Mouse (Mus musculus): ENCODE data around the gene Vstm2b. TPM values are rescaled to one million over a fixed set of nuclear protein-coding genes. Genes with fewer than 3 reads are reported as not detected.
A peak's percentile ranks its signal among the peaks of the same experiment; 100 is the strongest.

The Vstm2b gene
- 7.7 and 9.0 TPM in 2 replicates for polyA plus RNA-seq (2014; fragmentation: Nextera tagmentation; extraction: Ambion mirVana)

GRCm38 (mm10) chr7:40898096-40898710 lies at the start of gene Vstm2b:
Gene Vstm2b, plus strand, starts transcription at chr7:40898328.
- no peak for DNase-seq (ENCODE audit: low spot score)
- WGBS, result 1% methylated on average over 27 of the region's 35 CpGs

GRCm38 (mm10) chr7:40856088-40856625 lies 42.0 kb upstream of the Vstm2b start:
- Histone ChIP-seq H3K9ac (replicated peaks; ENCODE audit: low read length) (no peak overlapping the region), H3K27ac (replicated peaks; ENCODE audit: low read depth, low read length) (no peak overlapping the region), H3K4me3 (ENCODE audit: low read depth, low read length) (no peak overlapping the region), H3K9me3 (replicated peaks; ENCODE audit: control insufficient read depth, low read length) (no peaks in the 10 kb centered on the region), H3K4me1 (ENCODE audit: control insufficient read depth, insufficient read depth, low read length) (no peaks in the 10 kb centered on the region), H3K4me2 (ENCODE audit: low read depth, low read length) (no peak overlapping the region), H3K36me3 (replicated peaks; ENCODE audit: control insufficient read depth, insufficient read depth, low read depth, low read length) (no peaks in the 10 kb centered on the region), H3K27me3 (ENCODE audit: control insufficient read depth, insufficient read depth, low read length) (no peaks in the 10 kb centered on the region)
- no peak for DNase-seq (ENCODE audit: low spot score)
- ATAC-seq (replicated peaks; ENCODE audit: insufficient number of reproducible peaks, low FRiP score, low TSS enrichment, low read depth), result no peak
- WGBS, result 88% methylated on average over 7 of the region's 7 CpGs

More at GRCm38 (mm10) chr7:40898096-40898710, at the start of gene Vstm2b:
- Histone ChIP-seq H3K36me3 (replicated peaks; ENCODE audit: control insufficient read depth, insufficient read depth, low read depth, low read length) (no peaks in the 10 kb centered on the region), H3K9ac (replicated peaks; ENCODE audit: low read length) (peak within 1 kb of the TSS; percentile 69), H3K4me1 (ENCODE audit: control insufficient read depth, insufficient read depth, low read length) (no peaks in the 10 kb centered on the region), H3K9me3 (replicated peaks; ENCODE audit: control insufficient read depth, low read length) (no peaks in the 10 kb centered on the region), H3K4me3 (ENCODE audit: low read depth, low read length) (peak within 1 kb of the TSS; percentile 64), H3K27me3 (ENCODE audit: control insufficient read depth, insufficient read depth, low read length) (peaks cover 35% of the 10 kb centered on the region), H3K4me2 (ENCODE audit: low read depth, low read length) (peak within 1 kb of the TSS; percentile 95), H3K27ac (replicated peaks; ENCODE audit: low read depth, low read length) (no peak within 1 kb of the TSS)
- peak; percentile 18 for ATAC-seq (replicated peaks; ENCODE audit: insufficient number of reproducible peaks, low FRiP score, low TSS enrichment, low read depth)

GRCm38 (mm10) chr7:40873380-40873990 lies 24.6 kb upstream of the Vstm2b start:
- H3K36me3 ChIP-seq (replicated peaks; ENCODE audit: control insufficient read depth, insufficient read depth, low read depth, low read length), result no peaks in the 10 kb centered on the region
- no peaks in the 10 kb centered on the region for H3K9me3 ChIP-seq (replicated peaks; ENCODE audit: control insufficient read depth, low read length)
- 48% methylated on average over 7 of the region's 7 CpGs for WGBS
- H3K4me1 ChIP-seq (ENCODE audit: control insufficient read depth, insufficient read depth, low read length), result no peaks in the 10 kb centered on the region; the same call in 1 of the 2 replicates
- ATAC-seq (replicated peaks; ENCODE audit: insufficient number of reproducible peaks, low FRiP score, low TSS enrichment, low read depth) (no peak), DNase-seq (ENCODE audit: low spot score) (peak; percentile 1)
- no peak overlapping the region for H3K4me3 ChIP-seq (ENCODE audit: low read depth, low read length)
- no peak overlapping the region for H3K27ac ChIP-seq (replicated peaks; ENCODE audit: low read depth, low read length)
- no peaks in the 10 kb centered on the region for H3K27me3 ChIP-seq (ENCODE audit: control insufficient read depth, insufficient read depth, low read length)
- no peak overlapping the region for H3K9ac ChIP-seq (replicated peaks; ENCODE audit: low read length)
- no peak overlapping the region for H3K4me2 ChIP-seq (ENCODE audit: low read depth, low read length)

GRCm38 (mm10) chr7:40884855-40885489 lies 13.2 kb upstream of the Vstm2b start:
- WGBS, result 44% methylated on average over 8 of the region's 8 CpGs
- DNase-seq (ENCODE audit: low spot score), result no peak
- no peak overlapping the region for H3K4me3 ChIP-seq (ENCODE audit: low read depth, low read length)

GRCm38 (mm10) chr7:40888358-40888757 lies 9.8 kb upstream of the Vstm2b start:
- no peak overlapping the region for H3K27ac ChIP-seq (replicated peaks; ENCODE audit: low read depth, low read length)
- WGBS, result 91% methylated on average over 3 of the region's 3 CpGs
- H3K4me3 ChIP-seq (ENCODE audit: low read depth, low read length), result no peak overlapping the region
- H3K36me3 ChIP-seq (replicated peaks; ENCODE audit: control insufficient read depth, insufficient read depth, low read depth, low read length), result no peaks in the 10 kb centered on the region
- ATAC-seq (replicated peaks; ENCODE audit: insufficient number of reproducible peaks, low FRiP score, low TSS enrichment, low read depth), result no peak
- no peaks in the 10 kb centered on the region for H3K9me3 ChIP-seq (replicated peaks; ENCODE audit: control insufficient read depth, low read length)
- no peak for DNase-seq (ENCODE audit: low spot score)
- H3K4me1 ChIP-seq (ENCODE audit: control insufficient read depth, insufficient read depth, low read length), result no peaks in the 10 kb centered on the region
- H3K4me2 ChIP-seq (ENCODE audit: low read depth, low read length), result no peak overlapping the region
- no peak overlapping the region for H3K9ac ChIP-seq (replicated peaks; ENCODE audit: low read length)
- H3K27me3 ChIP-seq (ENCODE audit: control insufficient read depth, insufficient read depth, low read length), result no peaks in the 10 kb centered on the region

More at GRCm38 (mm10) chr7:40884855-40885489, 13.2 kb upstream of the Vstm2b start:
- H3K4me1 ChIP-seq (ENCODE audit: control insufficient read depth, insufficient read depth, low read length), result no peaks in the 10 kb centered on the region
- no peak overlapping the region for H3K9ac ChIP-seq (replicated peaks; ENCODE audit: low read length)
- no peaks in the 10 kb centered on the region for H3K27me3 ChIP-seq (ENCODE audit: control insufficient read depth, insufficient read depth, low read length)
- ATAC-seq (replicated peaks; ENCODE audit: insufficient number of reproducible peaks, low FRiP score, low TSS enrichment, low read depth), result no peak
- no peaks in the 10 kb centered on the region for H3K36me3 ChIP-seq (replicated peaks; ENCODE audit: control insufficient read depth, insufficient read depth, low read depth, low read length)
- no peak overlapping the region for H3K27ac ChIP-seq (replicated peaks; ENCODE audit: low read depth, low read length)
- H3K4me2 ChIP-seq (ENCODE audit: low read depth, low read length), result no peak overlapping the region
- H3K9me3 ChIP-seq (replicated peaks; ENCODE audit: control insufficient read depth, low read length), result no peaks in the 10 kb centered on the region

- no peak overlapping the region for H3K9ac ChIP-seq (replicated peaks; ENCODE audit: low read length)
- no peak for DNase-seq (ENCODE audit: low spot score)
- ATAC-seq (replicated peaks; ENCODE audit: insufficient number of reproducible peaks, low FRiP score, low TSS enrichment, low read depth), result no peak
- 66% methylated on average over 4 of the region's 4 CpGs for WGBS
- peaks cover 26% of the 10 kb centered on the region for H3K27me3 ChIP-seq (ENCODE audit: control insufficient read depth, insufficient read depth, low read length)
- H3K27ac ChIP-seq (replicated peaks; ENCODE audit: low read depth, low read length), result no peak overlapping the region
- no peak overlapping the region for H3K4me3 ChIP-seq (ENCODE audit: low read depth, low read length)
- H3K4me2 ChIP-seq (ENCODE audit: low read depth, low read length), result no peak overlapping the region
- no peaks in the 10 kb centered on the region for H3K9me3 ChIP-seq (replicated peaks; ENCODE audit: control insufficient read depth, low read length)
- H3K4me1 ChIP-seq (ENCODE audit: control insufficient read depth, insufficient read depth, low read length), result no peaks in the 10 kb centered on the region
- H3K36me3 ChIP-seq (replicated peaks; ENCODE audit: control insufficient read depth, insufficient read depth, low read depth, low read length), result no peaks in the 10 kb centered on the region
Measured at GRCm38 (mm10) chr7:40896964-40897363, 1.2 kb upstream of the Vstm2b start.

GRCm38 (mm10) chr7:40898711-40899375 lies 715 bp downstream of the Vstm2b start:
- H3K4me1 ChIP-seq (ENCODE audit: control insufficient read depth, insufficient read depth, low read length), result no peaks in the 10 kb centered on the region
- H3K9ac ChIP-seq (replicated peaks; ENCODE audit: low read length), result peak overlapping the region; percentile 69
- H3K9me3 ChIP-seq (replicated peaks; ENCODE audit: control insufficient read depth, low read length), result no peaks in the 10 kb centered on the region
- peak overlapping the region; percentile 64 for H3K4me3 ChIP-seq (ENCODE audit: low read depth, low read length)
- no peak overlapping the region for H3K27ac ChIP-seq (replicated peaks; ENCODE audit: low read depth, low read length)
- DNase-seq (ENCODE audit: low spot score) (peak; percentile 63), ATAC-seq (replicated peaks; ENCODE audit: insufficient number of reproducible peaks, low FRiP score, low TSS enrichment, low read depth) (peak; percentile 26)
- peak overlapping the region; percentile 95 for H3K4me2 ChIP-seq (ENCODE audit: low read depth, low read length)
- peaks cover 36% of the 10 kb centered on the region for H3K27me3 ChIP-seq (ENCODE audit: control insufficient read depth, insufficient read depth, low read length)
- no peaks in the 10 kb centered on the region for H3K36me3 ChIP-seq (replicated peaks; ENCODE audit: control insufficient read depth, insufficient read depth, low read depth, low read length)
- WGBS, result under 1% methylated on average over 54 of the region's 70 CpGs

All from embryonic facial prominence, embryonic 11.5 days (tissue).